Mouse (Mus musculus): ENCODE measurements around the gene Chrne. TPM values are rescaled to one million over a fixed set of nuclear protein-coding genes. Genes with fewer than 3 reads are reported as not detected.
"Not testable (repeated sequence)": the region's sequence is repeated elsewhere in the genome, so short reads cannot be mapped to it uniquely, and the experiment has no call there.

Gene Chrne
- total RNA-seq, 1 experiment from 2014 or later: 1.7 TPM

GRCm38 (mm10) chr11:70597301-70597700, 21.7 kb downstream of the Chrne start:
- ATAC-seq (ENCODE audit: extremely low read depth, insufficient number of reproducible peaks, low FRiP score, poor library complexity, severe bottlenecking): no peak

- ATAC-seq (ENCODE audit: extremely low read depth, insufficient number of reproducible peaks, low FRiP score, poor library complexity, severe bottlenecking): no peak
Measured at GRCm38 (mm10) chr11:70596094-70596493, 22.9 kb downstream of the Chrne start.

- ATAC-seq (ENCODE audit: extremely low read depth, insufficient number of reproducible peaks, low FRiP score, poor library complexity, severe bottlenecking): no peak
Measured at GRCm38 (mm10) chr11:70595638-70596037, 23.4 kb downstream of the Chrne start.

GRCm38 (mm10) chr11:70594253-70594989, 24.6 kb downstream of the Chrne start:
- ATAC-seq (ENCODE audit: extremely low read depth, insufficient number of reproducible peaks, low FRiP score, poor library complexity, severe bottlenecking): no peak

- no peak for ATAC-seq (ENCODE audit: extremely low read depth, insufficient number of reproducible peaks, low FRiP score, poor library complexity, severe bottlenecking)
Measured at GRCm38 (mm10) chr11:70591733-70592132, 27.3 kb downstream of the Chrne start.

GRCm38 (mm10) chr11:70586954-70587353, 32.1 kb downstream of the Chrne start:
- ATAC-seq (ENCODE audit: extremely low read depth, insufficient number of reproducible peaks, low FRiP score, poor library complexity, severe bottlenecking): no peak

- ATAC-seq (ENCODE audit: extremely low read depth, insufficient number of reproducible peaks, low FRiP score, poor library complexity, severe bottlenecking): no peak
Measured at GRCm38 (mm10) chr11:70586261-70586660, 32.8 kb downstream of the Chrne start.

GRCm38 (mm10) chr11:70585457-70585856, 33.6 kb downstream of the Chrne start:
- ATAC-seq (ENCODE audit: extremely low read depth, insufficient number of reproducible peaks, low FRiP score, poor library complexity, severe bottlenecking): no peak

- no peak for ATAC-seq (ENCODE audit: extremely low read depth, insufficient number of reproducible peaks, low FRiP score, poor library complexity, severe bottlenecking)
Measured at GRCm38 (mm10) chr11:70583775-70584174, 35.2 kb downstream of the Chrne start.

- no peak for ATAC-seq (ENCODE audit: extremely low read depth, insufficient number of reproducible peaks, low FRiP score, poor library complexity, severe bottlenecking)
Measured at GRCm38 (mm10) chr11:70583022-70583714, 35.8 kb downstream of the Chrne start.

- no peak for ATAC-seq (ENCODE audit: extremely low read depth, insufficient number of reproducible peaks, low FRiP score, poor library complexity, severe bottlenecking)
Measured at GRCm38 (mm10) chr11:70582196-70582595, 36.8 kb downstream of the Chrne start.

GRCm38 (mm10) chr11:70580921-70581320, 38.1 kb downstream of the Chrne start:
- peak; percentile 44 for ATAC-seq (ENCODE audit: extremely low read depth, insufficient number of reproducible peaks, low FRiP score, poor library complexity, severe bottlenecking)

- no peak for ATAC-seq (ENCODE audit: extremely low read depth, insufficient number of reproducible peaks, low FRiP score, poor library complexity, severe bottlenecking)
Measured at GRCm38 (mm10) chr11:70580358-70580720, 38.7 kb downstream of the Chrne start.

GRCm38 (mm10) chr11:70579710-70580357, 39.2 kb downstream of the Chrne start:
- ATAC-seq (ENCODE audit: extremely low read depth, insufficient number of reproducible peaks, low FRiP score, poor library complexity, severe bottlenecking): no peak

- no peak for ATAC-seq (ENCODE audit: extremely low read depth, insufficient number of reproducible peaks, low FRiP score, poor library complexity, severe bottlenecking)
Measured at GRCm38 (mm10) chr11:70578962-70579361, 40.1 kb downstream of the Chrne start.

- no peak for ATAC-seq (ENCODE audit: extremely low read depth, insufficient number of reproducible peaks, low FRiP score, poor library complexity, severe bottlenecking)
Measured at GRCm38 (mm10) chr11:70577201-70577600, 41.8 kb downstream of the Chrne start.

GRCm38 (mm10) chr11:70573872-70574271, 45.1 kb downstream of the Chrne start:
- ATAC-seq (ENCODE audit: extremely low read depth, insufficient number of reproducible peaks, low FRiP score, poor library complexity, severe bottlenecking): no peak

- no peak for ATAC-seq (ENCODE audit: extremely low read depth, insufficient number of reproducible peaks, low FRiP score, poor library complexity, severe bottlenecking)
Measured at GRCm38 (mm10) chr11:70572348-70572902, 46.6 kb downstream of the Chrne start.

GRCm38 (mm10) chr11:70571641-70572040, 47.4 kb downstream of the Chrne start:
- no peak for ATAC-seq (ENCODE audit: extremely low read depth, insufficient number of reproducible peaks, low FRiP score, poor library complexity, severe bottlenecking)

GRCm38 (mm10) chr11:70570614-70571013, 48.4 kb downstream of the Chrne start:
- not testable (repeated sequence) for ATAC-seq (ENCODE audit: extremely low read depth, insufficient number of reproducible peaks, low FRiP score, poor library complexity, severe bottlenecking)
